In the genomic region with DNA sequence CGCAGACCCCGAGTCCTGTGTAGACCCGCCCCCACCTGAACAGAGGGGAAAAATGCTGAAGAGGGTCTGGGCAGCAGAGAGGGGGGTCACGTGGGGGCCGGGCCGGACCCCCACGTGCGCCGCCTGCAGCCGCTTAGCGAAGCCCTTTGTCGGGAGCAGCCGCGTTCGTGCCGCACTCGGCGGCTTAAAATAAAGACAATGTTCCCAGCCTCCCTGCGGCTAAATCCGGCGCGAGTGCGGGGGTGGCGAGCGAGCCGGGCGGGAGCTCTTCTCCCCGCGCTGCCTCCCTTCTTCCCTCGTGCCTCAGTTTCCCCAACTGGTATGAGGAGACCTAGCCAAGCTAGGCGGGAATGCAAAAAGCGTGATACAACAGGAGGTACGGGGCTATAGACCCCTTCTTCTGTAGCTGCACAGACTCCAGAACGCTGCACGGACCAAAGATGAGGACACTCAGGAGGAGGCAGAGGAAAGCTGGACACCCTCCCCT, we compare ENCODE assay signal across 9 mouse cellular contexts. TPM values are rescaled to one million over a fixed set of nuclear protein-coding genes. Genes with fewer than 3 reads are reported as not detected.
A peak's percentile ranks its signal among the peaks of the same experiment; 100 is the strongest.
DNase-seq lines count a peak whose midpoint lies in the region; ATAC-seq and TF ChIP-seq lines count a peak whose summit lies in the region.
"Had no signal": no experiment of that assay in that cellular context is flagged by ENCODE, and none has a peak within 500 bp of the region (broad histone marks: within the 10 kb centered on the region; RNA-seq: fewer than 3 reads in every experiment).

No protein-coding gene starts in this region.

- peaks cover 23% of the 10 kb centered on the region for H3K27me3 ChIP-seq in heart, embryonic 12.5 days (replicated peaks)
- H3K27me3 ChIP-seq in midbrain, embryonic 16.5 days (ENCODE audit: control insufficient read depth, insufficient read depth, low read depth, low read length): no peaks in the 10 kb centered on the region

- intact Hi-C loops in heart, postnatal 25 days (cut with DNase I): loop anchor here (2.0 kb wide), 1 partner anchor 21 kb away; no protein-coding TSS in a partner anchor
- intact Hi-C loops in left cerebral cortex, adult 2 months (cut with DNase I): loop anchor here (1.0 kb wide), 2 partner anchors 84 to 96 kb away; no protein-coding TSS in a partner anchor

- no peak for TF ChIP-seq CTCF in left cerebral cortex, adult 2 months (IDR thresholded peaks at IDR 0.05)

- DNase-seq in heart, postnatal 25 days (ENCODE audit: low spot score): no peak
- DNase-seq in frontal cortex, postnatal 36 days (ENCODE audit: low spot score in 2 of 2): peak; percentile 88 to 89
- peak; percentile 85 to 89 for DNase-seq in left cerebral cortex, adult 2 months (ENCODE audit: extremely low spot score in 1 of 2, low spot score in 2 of 2)

- peak overlapping the region; percentile 52 for H3K4me3 ChIP-seq in heart, embryonic 12.5 days
- H3K4me3 ChIP-seq in brown adipose tissue, adult 24 weeks (ENCODE audit: insufficient read depth, low read depth, low read length): peak overlapping the region; percentile 25
- peak overlapping the region; percentile 47 for H3K4me3 ChIP-seq in left cerebral cortex, adult 2 months
- H3K4me3 ChIP-seq in midbrain, embryonic 16.5 days (ENCODE audit: low read depth, low read length): peak overlapping the region; percentile 47

- ATAC-seq in heart, embryonic 12.5 days (ENCODE audit: insufficient number of reproducible peaks, low FRiP score): no peak; the same call in 1 of the 2 replicates
- ATAC-seq in midbrain, embryonic 16.5 days: peak; percentile 70
- no peak for ATAC-seq in CD4-positive, CD25-positive, alpha-beta regulatory T cell, adult 4 months
- ATAC-seq in granulocyte monocyte progenitor cell, adult 5-6 weeks (replicated peaks; ENCODE audit: poor library complexity, severe bottlenecking): no peak

- WGBS in heart, embryonic 12.5 days: 1% methylated on average over 35 of the region's 35 CpGs
- WGBS in midbrain, embryonic 16.5 days: under 1% methylated on average over 35 of the region's 35 CpGs

- H3K9me3 ChIP-seq in heart, embryonic 12.5 days (replicated peaks): no peaks in the 10 kb centered on the region
- H3K9me3 ChIP-seq in midbrain, embryonic 16.5 days (replicated peaks; ENCODE audit: control insufficient read depth, low read length, poor library complexity, severe bottlenecking): no peaks in the 10 kb centered on the region
- H3K9me3 ChIP-seq: G1E had no signal

- H3K4me2 ChIP-seq in heart, embryonic 12.5 days: peak overlapping the region; percentile 92
- peak overlapping the region; percentile 90 for H3K4me2 ChIP-seq in midbrain, embryonic 16.5 days (ENCODE audit: low read length)

- peak overlapping the region; percentile 61 for H3K9ac ChIP-seq in heart, embryonic 12.5 days
- H3K9ac ChIP-seq in midbrain, embryonic 16.5 days (ENCODE audit: low read depth, low read length): peak overlapping the region; percentile 74

- peaks cover 18% of the 10 kb centered on the region for H3K4me1 ChIP-seq in heart, embryonic 12.5 days (replicated peaks)
- peaks cover 2% of the 10 kb centered on the region for H3K4me1 ChIP-seq in brown adipose tissue, adult 24 weeks (ENCODE audit: control insufficient read depth, insufficient read depth, insufficient read length, low read length)
- peaks cover 4% of the 10 kb centered on the region; the same call in 1 of the 2 replicates for H3K4me1 ChIP-seq in midbrain, embryonic 16.5 days (ENCODE audit: control insufficient read depth, insufficient read depth, low read length)

- no peaks in the 10 kb centered on the region for H3K36me3 ChIP-seq in heart, embryonic 12.5 days
- no peaks in the 10 kb centered on the region for H3K36me3 ChIP-seq in midbrain, embryonic 16.5 days (ENCODE audit: control insufficient read depth, insufficient read depth, low read length)
- H3K36me3 ChIP-seq: G1E had no signal

- H3K27ac ChIP-seq in heart, embryonic 12.5 days (ENCODE audit: poor library complexity, severe bottlenecking): no peak overlapping the region
- H3K27ac ChIP-seq in brown adipose tissue, adult 24 weeks (replicated peaks; ENCODE audit: low read depth, low read length): no peak overlapping the region
- peak overlapping the region; percentile 88 for H3K27ac ChIP-seq in left cerebral cortex, adult 2 months
- H3K27ac ChIP-seq in midbrain, embryonic 16.5 days (ENCODE audit: low read length): peak overlapping the region; percentile 47; the same call in 1 of the 2 replicates

RNA-seq across cellular contexts. Expression of a gene that starts 1.7 kb away (rescaled TPM):
- polyA plus RNA-seq in heart, embryonic 12.5 days (2016; fragmentation: Nextera tagmentation; extraction: Ambion mirVana): 0.05 TPM in 1 of 2 replicates, not detected in the other
- total RNA-seq in heart, postnatal 25 days (2021): not detected
- not detected in 2 replicates for polyA plus RNA-seq in brown adipose tissue, adult 24 weeks (2012; ENCODE audit: insufficient read depth, insufficient read length, missing spikeins)
- total RNA-seq in left cerebral cortex, adult 2 months (2021): 100 to 1,000 TPM; 152 to 155 TPM
- polyA plus RNA-seq in midbrain, embryonic 16.5 days (2015; fragmentation: Nextera tagmentation; extraction: Ambion mirVana): 0.53 and 0.65 TPM in 2 replicates
- polyA plus RNA-seq in CD4-positive, CD25-positive, alpha-beta regulatory T cell, adult 4 months (2017; shearing (Covaris generic)): not detected
- total RNA-seq in granulocyte monocyte progenitor cell, adult 5-6 weeks (2014; fragmentation: Nextera tagmentation): 0.04 TPM in 1 of 2 replicates, not detected in the other
- not detected in 2 replicates for total RNA-seq in granulocyte monocyte progenitor cell, adult 5-6 weeks (2017)

RNA-seq across cellular contexts. Expression of a gene that starts 44.0 kb away (rescaled TPM):
- not detected in 2 replicates for polyA plus RNA-seq in heart, embryonic 12.5 days (2016; fragmentation: Nextera tagmentation; extraction: Ambion mirVana)
- not detected for total RNA-seq in heart, postnatal 25 days (2021)
- not detected in 2 replicates for polyA plus RNA-seq in brown adipose tissue, adult 24 weeks (2012; ENCODE audit: insufficient read depth, insufficient read length, missing spikeins)
- 1 to 10 TPM; 5.2 to 7.3 TPM for total RNA-seq in left cerebral cortex, adult 2 months (2021)
- polyA plus RNA-seq in midbrain, embryonic 16.5 days (2015; fragmentation: Nextera tagmentation; extraction: Ambion mirVana): 9.2 and 10.0 TPM in 2 replicates
- not detected for polyA plus RNA-seq in CD4-positive, CD25-positive, alpha-beta regulatory T cell, adult 4 months (2017; shearing (Covaris generic))
- total RNA-seq in granulocyte monocyte progenitor cell, adult 5-6 weeks (2014; fragmentation: Nextera tagmentation): not detected in 2 replicates
- not detected in 2 replicates for total RNA-seq in granulocyte monocyte progenitor cell, adult 5-6 weeks (2017)
- polyA plus RNA-seq: G1E had no signal

Comparison
In these comparisons a context has a peak if more than half of its experiments do, and no peak if none do; other contexts are left out.
1. H3K27ac ChIP-seq: peak in left cerebral cortex, adult 2 months (single experiment) and midbrain, embryonic 16.5 days (single experiment); none in heart, embryonic 12.5 days (single experiment) and brown adipose tissue, adult 24 weeks (single experiment).
2. RNA of a gene that starts 44.0 kb away (polyA plus RNA-seq): 9.2 to 10.0 TPM in midbrain, embryonic 16.5 days; not detected in heart, embryonic 12.5 days, not detected in brown adipose tissue, adult 24 weeks and not detected in CD4-positive, CD25-positive, alpha-beta regulatory T cell, adult 4 months; every median in the first group is over 10 times any median in the second.
3. Peak in every context shown above with its lines, with median percentiles within 50 percentile points of each other: H3K4me3 ChIP-seq.